In genomic region chr1:70725655-70726066, GRCm38 (mm10) we compare ENCODE assay signal across 11 mouse cellular contexts. TPM values are rescaled to one million over a fixed set of nuclear protein-coding genes. Genes with fewer than 3 reads are reported as not detected.
DNase-seq lines count a peak whose midpoint lies in the region; ATAC-seq lines count a peak whose summit lies in the region.
"Had no signal": no experiment of that assay in that cellular context is flagged by ENCODE, and none has a peak within 500 bp of the region (broad histone marks: within the 10 kb centered on the region; RNA-seq: fewer than 3 reads in every experiment).

Vwc2l (plus strand) TSS chr1:70725715.

- peak; percentile 67 for ATAC-seq in forebrain, embryonic 15.5 days (replicated peaks)
- peak; percentile 55 for ATAC-seq in intestine, embryonic 16.5 days
- peak; percentile 92 for ATAC-seq in midbrain, embryonic 15.5 days (replicated peaks)

- no peaks in the 10 kb centered on the region for H3K36me3 ChIP-seq in forebrain, embryonic 15.5 days
- H3K36me3 ChIP-seq in intestine, embryonic 16.5 days (ENCODE audit: control insufficient read depth, insufficient read depth, low read length): no peaks in the 10 kb centered on the region
- H3K36me3 ChIP-seq in midbrain, embryonic 15.5 days (replicated peaks): no peaks in the 10 kb centered on the region
- H3K36me3 ChIP-seq: heart, embryonic 15.5 days; stomach, embryonic 15.5 days had no signal

- DNase-seq in cerebellum, adult 18-20 months: peak; percentile 3
- no peak for DNase-seq in cerebellum, adult 11-12 months
- DNase-seq in adrenal gland, postnatal 36 days: peak; percentile 70 to 71
- DNase-seq in left cerebral cortex, adult 8-10 months (ENCODE audit: low spot score in 2 of 2): peak; percentile 22 to 42
- peak; percentile 85 for DNase-seq in testis, postnatal 10 days (ENCODE audit: low spot score)

- H3K4me1 ChIP-seq in forebrain, embryonic 15.5 days: no peaks in the 10 kb centered on the region
- H3K4me1 ChIP-seq in intestine, embryonic 16.5 days (ENCODE audit: control insufficient read depth, insufficient read depth, low read length): no peaks in the 10 kb centered on the region
- no peaks in the 10 kb centered on the region for H3K4me1 ChIP-seq in midbrain, embryonic 15.5 days
- H3K4me1 ChIP-seq: heart, embryonic 15.5 days; stomach, embryonic 15.5 days had no signal

- H3K9me3 ChIP-seq in forebrain, embryonic 15.5 days: no peaks in the 10 kb centered on the region
- no peaks in the 10 kb centered on the region for H3K9me3 ChIP-seq in intestine, embryonic 16.5 days (ENCODE audit: control insufficient read depth, low read length)
- no peaks in the 10 kb centered on the region for H3K9me3 ChIP-seq in midbrain, embryonic 15.5 days
- H3K9me3 ChIP-seq: heart, embryonic 15.5 days; stomach, embryonic 15.5 days had no signal

- WGBS in forebrain, embryonic 15.5 days: 5% methylated on average over 13 of the region's 13 CpGs
- WGBS in intestine, embryonic 16.5 days: 7% methylated on average over 13 of the region's 13 CpGs
- 5% methylated on average over 13 of the region's 13 CpGs for WGBS in midbrain, embryonic 15.5 days

- H3K27ac ChIP-seq in forebrain, embryonic 15.5 days (replicated peaks): 0 out of 2 replicates have a peak within 1 kb of the TSS, but pooled peaks have one; percentile 21
- H3K27ac ChIP-seq in intestine, embryonic 16.5 days (ENCODE audit: low read length): no peak within 1 kb of the TSS
- H3K27ac ChIP-seq in midbrain, embryonic 15.5 days: peak within 1 kb of the TSS; percentile 68
- H3K27ac ChIP-seq: heart, embryonic 15.5 days; stomach, embryonic 15.5 days had no signal

- H3K4me2 ChIP-seq in forebrain, embryonic 15.5 days (replicated peaks): peak within 1 kb of the TSS; percentile 44
- H3K4me2 ChIP-seq in intestine, embryonic 16.5 days (ENCODE audit: low read depth, low read length): no peak within 1 kb of the TSS
- peak within 1 kb of the TSS; percentile 57 for H3K4me2 ChIP-seq in midbrain, embryonic 15.5 days
- H3K4me2 ChIP-seq: heart, embryonic 15.5 days; stomach, embryonic 15.5 days had no signal

- no peaks in the 10 kb centered on the region for H3K27me3 ChIP-seq in forebrain, embryonic 15.5 days
- H3K27me3 ChIP-seq in intestine, embryonic 16.5 days (replicated peaks; ENCODE audit: control insufficient read depth, insufficient read depth, low read length): no peaks in the 10 kb centered on the region
- H3K27me3 ChIP-seq in midbrain, embryonic 15.5 days (replicated peaks): no peaks in the 10 kb centered on the region
- H3K27me3 ChIP-seq: heart, embryonic 15.5 days; stomach, embryonic 15.5 days had no signal

- H3K4me3 ChIP-seq in forebrain, embryonic 15.5 days: peak within 1 kb of the TSS; percentile 38
- H3K4me3 ChIP-seq in intestine, embryonic 16.5 days (ENCODE audit: low read length): no peak within 1 kb of the TSS
- H3K4me3 ChIP-seq in midbrain, embryonic 15.5 days: peak within 1 kb of the TSS; percentile 42
- H3K4me3 ChIP-seq: heart, embryonic 15.5 days; stomach, embryonic 15.5 days had no signal

- peak within 1 kb of the TSS; percentile 39 for H3K9ac ChIP-seq in forebrain, embryonic 15.5 days (replicated peaks)
- no peak within 1 kb of the TSS for H3K9ac ChIP-seq in intestine, embryonic 16.5 days (ENCODE audit: low read depth, low read length)
- peak within 1 kb of the TSS; percentile 39 for H3K9ac ChIP-seq in midbrain, embryonic 15.5 days
- H3K9ac ChIP-seq: heart, embryonic 15.5 days; stomach, embryonic 15.5 days had no signal

RNA-seq across cellular contexts. Expression of gene Vwc2l, which starts in this region (rescaled TPM):
- under 1 TPM in 1 of 2 experiments, not detected in 1; 0.07 TPM for total RNA-seq in adrenal gland, postnatal 36 days (2021)
- polyA plus RNA-seq in forebrain, embryonic 15.5 days (2015; fragmentation: Nextera tagmentation; extraction: Ambion mirVana): 3.5 and 3.9 TPM in 2 replicates
- polyA plus RNA-seq in intestine, embryonic 16.5 days (2015; fragmentation: Nextera tagmentation; extraction: Ambion mirVana): 0.11 and 0.18 TPM in 2 replicates
- total RNA-seq in left cerebral cortex, adult 8-10 months (2022): 10 to 100 TPM in 1 of 4 experiments, 1 to 10 TPM in 3; 8.2 to 10.7 (median 9.7) TPM
- 10.7 and 12.6 TPM in 2 replicates for polyA plus RNA-seq in midbrain, embryonic 15.5 days (2015; fragmentation: Nextera tagmentation; extraction: Ambion mirVana)
- polyA plus RNA-seq: C2C12; heart, embryonic 15.5 days had no signal

Comparison
In these comparisons a context has a peak if more than half of its experiments do, and no peak if none do; other contexts are left out.
1. RNA of gene Vwc2l (total RNA-seq): 8.2 to 10.7 TPM in left cerebral cortex, adult 8-10 months; 0.07 TPM in adrenal gland, postnatal 36 days; every median in the first group is over 4 times any median in the second.
2. Peak in DNase-seq in adrenal gland, postnatal 36 days; RNA of the gene not detected or under 1 TPM.
3. Peak in ATAC-seq in intestine, embryonic 16.5 days; RNA of the gene not detected or under 1 TPM.
4. Peak in every context shown above with its lines, with median percentiles within 50 percentile points of each other: ATAC-seq.